Mouse (Mus musculus): ENCODE data around the gene Gchfr. TPM values are rescaled to one million over a fixed set of nuclear protein-coding genes. Genes with fewer than 3 reads are reported as not detected.

Gene Gchfr
- total and polyA plus RNA-seq, 3 experiments, result 1.1 to 18.2 (median 1.8) TPM

GRCm38 (mm10) chr2:119156081-119156680 lies 11.4 kb upstream of the Gchfr start:
- peak overlapping the region; percentile 66 for H3K4me2 ChIP-seq (ENCODE audit: insufficient read depth, low read depth, poor library complexity, severe bottlenecking)
- DNase-seq (ENCODE audit: extremely low read depth), result no peak
- peaks cover 3 to 10% of the 10 kb centered on the region in 2 experiments; a peak in 3 of 4 replicates for H3K4me1 ChIP-seq (ENCODE audit: control insufficient read depth in 1 of 2, insufficient read depth in 2 of 2)
- peaks cover 21% of the 10 kb centered on the region for H3K79me2 ChIP-seq (replicated peaks; ENCODE audit: control insufficient read depth, extremely low read depth, insufficient read depth, poor library complexity, severe bottlenecking)
- in situ Hi-C loops (cut with MboI; ENCODE audit: low pct_ligation_motif_present, low pct_unique_long_range_greater_than_20kb, low sequenced_read_pairs) (no loop called here), dilution Hi-C loops (cut with MboI; ENCODE audit: extremely low pct_ligation_motif_present, extremely low pct_unique_long_range_greater_than_20kb, low sequenced_read_pairs) (no loop called here)
- peak overlapping the region; percentile 78 to 100 (median 90) for H3K4me3 ChIP-seq (replicated peaks in 1 of 3; ENCODE audit: low read depth in 2 of 3, low read length in 2 of 3, poor library complexity in 1 of 3)
- H3K9me3 ChIP-seq (replicated peaks; ENCODE audit: low read length), result no peaks in the 10 kb centered on the region
- peak overlapping the region; percentile 69 for H3K9ac ChIP-seq (ENCODE audit: insufficient read depth, low read depth)
- TF ChIP-seq CHD2 (IDR thresholded peaks at IDR 0.05; ENCODE audit: low read length) (no peak), E2F4 (IDR thresholded peaks at IDR 0.05; ENCODE audit: insufficient replicate concordance, low read depth, low read length) (no peak), ZC3H11A (IDR thresholded peaks at IDR 0.05; ENCODE audit: low read depth, low read length) (no peak), TBP (conservative IDR thresholded peaks at IDR 0.05; ENCODE audit: low read depth, low read length) (no peak), ZNF384 (IDR thresholded peaks at IDR 0.05; ENCODE audit: low read depth, low read length) (no peak), ZKSCAN1 (IDR thresholded peaks at IDR 0.05; ENCODE audit: borderline replicate concordance, low read depth, low read length) (no peak), EP300 (IDR thresholded peaks at IDR 0.05; ENCODE audit: low read length) (no peak), KAT2A (IDR thresholded peaks at IDR 0.05; ENCODE audit: insufficient replicate concordance, low read length) (no peak), HCFC1 (IDR thresholded peaks at IDR 0.05; ENCODE audit: low read depth, low read length) (no peak), PAX5 (IDR thresholded peaks at IDR 0.05; ENCODE audit: low read length) (no peak)
- no peak overlapping the region for H3K27ac ChIP-seq (ENCODE audit: insufficient read depth, low read depth)
- peaks cover 8% of the 10 kb centered on the region for H3K27me3 ChIP-seq (replicated peaks)
- peaks cover 24 to 36% of the 10 kb centered on the region in 2 experiments for H3K36me3 ChIP-seq (replicated peaks in 1 of 2; ENCODE audit: control insufficient read depth in 1 of 2, insufficient read depth in 1 of 2, low read length in 1 of 2)

- Histone ChIP-seq H3K27ac (ENCODE audit: insufficient read depth, low read depth) (no peak within 1 kb of the TSS), H3K4me1 (ENCODE audit: control insufficient read depth in 1 of 2, insufficient read depth in 2 of 2) (peaks cover 3 to 10% of the 10 kb centered on the region in 2 experiments; a peak in 3 of 4 replicates), H3K9ac (ENCODE audit: insufficient read depth, low read depth) (peak within 1 kb of the TSS; percentile 69), H3K79me2 (replicated peaks; ENCODE audit: control insufficient read depth, extremely low read depth, insufficient read depth, poor library complexity, severe bottlenecking) (peaks cover 21% of the 10 kb centered on the region), H3K27me3 (replicated peaks) (peaks cover 11% of the 10 kb centered on the region), H3K4me2 (ENCODE audit: insufficient read depth, low read depth, poor library complexity, severe bottlenecking) (peak within 1 kb of the TSS; percentile 67), H3K36me3 (replicated peaks in 1 of 2; ENCODE audit: control insufficient read depth in 1 of 2, insufficient read depth in 1 of 2, low read length in 1 of 2) (peaks cover 18 to 29% of the 10 kb centered on the region in 2 experiments), H3K9me3 (replicated peaks; ENCODE audit: low read length) (no peaks in the 10 kb centered on the region), H3K4me3 (replicated peaks in 1 of 3; ENCODE audit: low read depth in 2 of 3, low read length in 2 of 3, poor library complexity in 1 of 3) (peak within 1 kb of the TSS; percentile 78 to 100 (median 90))
- dilution Hi-C loops (cut with MboI; ENCODE audit: extremely low pct_ligation_motif_present, extremely low pct_unique_long_range_greater_than_20kb, low sequenced_read_pairs) (no loop called here), in situ Hi-C loops (cut with MboI; ENCODE audit: low pct_ligation_motif_present, low pct_unique_long_range_greater_than_20kb, low sequenced_read_pairs) (no loop called here)
- peak; percentile 94 for DNase-seq (ENCODE audit: extremely low read depth)
- no peak for TF ChIP-seq CHD2 (IDR thresholded peaks at IDR 0.05; ENCODE audit: low read length)
- TF ChIP-seq PAX5 (IDR thresholded peaks at IDR 0.05; ENCODE audit: low read length), result no peak
- peak; percentile 57; the same call in 1 of the 2 replicates for TF ChIP-seq NRF1 (IDR thresholded peaks at IDR 0.05; ENCODE audit: low read depth, low read length)
- 0 out of 2 replicates have a peak, but pooled peaks have one; percentile 33 for TF ChIP-seq E2F4 (IDR thresholded peaks at IDR 0.05; ENCODE audit: insufficient replicate concordance, low read depth, low read length)
- TF ChIP-seq ZC3H11A (IDR thresholded peaks at IDR 0.05; ENCODE audit: low read depth, low read length), result no peak
- TF ChIP-seq ZNF384 (IDR thresholded peaks at IDR 0.05; ENCODE audit: low read depth, low read length), result no peak
- TF ChIP-seq MXI1 (IDR thresholded peaks at IDR 0.05; ENCODE audit: low read depth, low read length), result peak; percentile 94
- TF ChIP-seq ZMIZ1 (IDR thresholded peaks at IDR 0.05; ENCODE audit: low read depth, low read length), result peak; percentile 68; the same call in 1 of the 2 replicates
- TF ChIP-seq POLR2A (IDR thresholded peaks at IDR 0.05; ENCODE audit: low read depth, low read length), result peak; percentile 85
- no peak for TF ChIP-seq BHLHE40 (IDR thresholded peaks at IDR 0.05; ENCODE audit: low read depth, low read length)
- peak; percentile 77 for TF ChIP-seq ELF1 (IDR thresholded peaks at IDR 0.05; ENCODE audit: low read depth, low read length)
- TF ChIP-seq NELFE (IDR thresholded peaks at IDR 0.05; ENCODE audit: low read depth, low read length), result peak; percentile 72
- TF ChIP-seq KAT2A (IDR thresholded peaks at IDR 0.05; ENCODE audit: insufficient replicate concordance, low read length), result peak; percentile 65; the same call in 1 of the 2 replicates
- TF ChIP-seq UBTF (IDR thresholded peaks at IDR 0.05; ENCODE audit: low read depth, low read length), result 0 out of 2 replicates have a peak, but pooled peaks have one; percentile 64
- no peak for TF ChIP-seq USF2 (conservative IDR thresholded peaks at IDR 0.05; ENCODE audit: low read depth, low read length)
- peak in 1 of 2 experiments; percentile 39; a peak in 2 of 4 replicates for TF ChIP-seq CTCF (conservative IDR thresholded peaks at IDR 0.05 in 1 of 2, IDR thresholded peaks at IDR 0.05 in 1 of 2; ENCODE audit: low read depth in 2 of 2, low read length in 2 of 2)
- TF ChIP-seq IRF4 (IDR thresholded peaks at IDR 0.05; ENCODE audit: low read depth, low read length), result peak; percentile 75
- no peak for TF ChIP-seq JUN (IDR thresholded peaks at IDR 0.05; ENCODE audit: insufficient read depth, low read depth, low read length)
- peak; percentile 92 for TF ChIP-seq SIN3A (IDR thresholded peaks at IDR 0.05; ENCODE audit: low read length)
- TF ChIP-seq ETS1 (conservative IDR thresholded peaks at IDR 0.05; ENCODE audit: low read depth, low read length), result 0 out of 2 replicates have a peak, but pooled peaks have one; percentile 26
- peak; percentile 86 for TF ChIP-seq MAX (IDR thresholded peaks at IDR 0.05; ENCODE audit: low read length)
- TF ChIP-seq MEF2A (IDR thresholded peaks at IDR 0.05; ENCODE audit: borderline replicate concordance, low read depth, low read length), result peak; percentile 63; the same call in 1 of the 2 replicates
- TF ChIP-seq HCFC1 (IDR thresholded peaks at IDR 0.05; ENCODE audit: low read depth, low read length), result peak; percentile 86
- TF ChIP-seq MYC (IDR thresholded peaks at IDR 0.05; ENCODE audit: low read depth, low read length), result peak; percentile 75; the same call in 1 of the 2 replicates
- TF ChIP-seq SMC3 (IDR thresholded peaks at IDR 0.05; ENCODE audit: low read depth, low read length), result no peak
These were observed 10.6 kb upstream of the Gchfr start, which contains the start of gene Rmdn3 for GRCm38 (mm10) chr2:119156681-119157572. Gene Rmdn3, minus strand, starts transcription at chr2:119157034.
